Mouse (Mus musculus): Measurements from ENCODE around the gene Spice1.

GRCm38 (mm10) chr16:44394577-44395243 is 47.8 kb downstream of the Spice1 start, which contains the start of gene Cfap44:
- no peak for TF ChIP-seq POLR2A (IDR thresholded peaks at IDR 0.05; ENCODE audit: insufficient read depth, low read depth, low read length)
- no peak for TF ChIP-seq CTCF (IDR thresholded peaks at IDR 0.05)
